Mouse (Mus musculus): ENCODE measurements at regions not wholly inside any gene's neighbourhood (a gene's known extent, or its start where the extent isn't known, plus 50 kb on each side); places are given as distances from the start of the nearest gene placed in this dataset.

- DNase-seq: no peak
Measured at GRCm38 (mm10) chr5:111553471-111554382, 136.6 kb downstream of the Mn1 start.

- no peak for DNase-seq
Measured at GRCm38 (mm10) chr5:111554551-111555311, 137.6 kb downstream of the Mn1 start.

- no peak for DNase-seq
Measured at GRCm38 (mm10) chr5:111555312-111555957, 138.3 kb downstream of the Mn1 start.

GRCm38 (mm10) chr5:111555981-111556380 lies 138.8 kb downstream of the Mn1 start:
- no peak for DNase-seq

- no peak for DNase-seq
Measured at GRCm38 (mm10) chr5:111560432-111560831, 143.3 kb downstream of the Mn1 start.

GRCm38 (mm10) chr5:111561301-111561700 lies 144.1 kb downstream of the Mn1 start:
- DNase-seq: no peak

GRCm38 (mm10) chr5:111570826-111571225 lies 153.7 kb downstream of the Mn1 start:
- no peak for DNase-seq

GRCm38 (mm10) chr5:111573265-111573873 lies 156.2 kb downstream of the Mn1 start:
- no peak for DNase-seq

GRCm38 (mm10) chr5:111574219-111574840 lies 157.2 kb downstream of the Mn1 start:
- DNase-seq: no peak

GRCm38 (mm10) chr5:111575376-111575775 lies 158.2 kb downstream of the Mn1 start:
- DNase-seq: no peak

- DNase-seq: no peak
Measured at GRCm38 (mm10) chr5:111577441-111577840, 156.3 kb upstream of the Gm26897 start.

GRCm38 (mm10) chr5:111578088-111578487 lies 155.6 kb upstream of the Gm26897 start:
- DNase-seq: no peak

- DNase-seq: no peak
Measured at GRCm38 (mm10) chr5:111578977-111579727, 154.6 kb upstream of the Gm26897 start.

- DNase-seq: no peak
Measured at GRCm38 (mm10) chr5:111580870-111581771, 152.6 kb upstream of the Gm26897 start.

GRCm38 (mm10) chr5:111582004-111582403 lies 151.7 kb upstream of the Gm26897 start:
- DNase-seq: no peak

- no peak for DNase-seq
Measured at GRCm38 (mm10) chr5:111590619-111591081, 143.1 kb upstream of the Gm26897 start.

GRCm38 (mm10) chr5:111592807-111593206 lies 140.9 kb upstream of the Gm26897 start:
- no peak for DNase-seq

- no peak for DNase-seq
Measured at GRCm38 (mm10) chr5:111594111-111594510, 139.6 kb upstream of the Gm26897 start.

GRCm38 (mm10) chr5:111595438-111595837 lies 138.3 kb upstream of the Gm26897 start:
- no peak for DNase-seq

- DNase-seq: no peak
Measured at GRCm38 (mm10) chr5:111597733-111598132, 136.0 kb upstream of the Gm26897 start.

All from adrenal gland, adult 8-10 months (tissue).